Mouse (Mus musculus): Measurements from ENCODE around the gene 1110032A03Rik.

GRCm38 (mm10) chr9:50740867-50741784 lies 34.2 kb downstream of the 1110032A03Rik start:
- TF ChIP-seq CTCF (IDR thresholded peaks at IDR 0.05; ENCODE audit: low read depth, low read length) (no peak), GATA2 (IDR thresholded peaks at IDR 0.05; ENCODE audit: borderline replicate concordance, low read depth, low read length) (no peak), GATA1 (IDR thresholded peaks at IDR 0.05; ENCODE audit: borderline replicate concordance, low read length) (no peak), POLR2AphosphoS5 (IDR thresholded peaks at IDR 0.05; ENCODE audit: insufficient replicate concordance, low read depth, low read length) (no peak)
